Mouse (Mus musculus) spleen, adult 2 months (tissue): Measurements from ENCODE around the gene Ttc27.

Source experiments
- CTCF ChIP-seq: fragments of 200-500 bp; IDR thresholded peaks from 2 replicates; pipeline ENCODE4 v1.5.1; 2011; ENCODE audit warnings: mild to moderate bottlenecking, inconsistent platforms; ENCODE audit not compliant: insufficient read depth, insufficient read length, insufficient replicate concordance; ENCODE audit errors: extremely low read depth
- POLR2A ChIP-seq: fragments of 200-500 bp; IDR thresholded peaks from 2 replicates; pipeline ENCODE4 v1.6.1; 2011; ENCODE audit warnings: low read depth, low read length, inconsistent platforms

DNA sequence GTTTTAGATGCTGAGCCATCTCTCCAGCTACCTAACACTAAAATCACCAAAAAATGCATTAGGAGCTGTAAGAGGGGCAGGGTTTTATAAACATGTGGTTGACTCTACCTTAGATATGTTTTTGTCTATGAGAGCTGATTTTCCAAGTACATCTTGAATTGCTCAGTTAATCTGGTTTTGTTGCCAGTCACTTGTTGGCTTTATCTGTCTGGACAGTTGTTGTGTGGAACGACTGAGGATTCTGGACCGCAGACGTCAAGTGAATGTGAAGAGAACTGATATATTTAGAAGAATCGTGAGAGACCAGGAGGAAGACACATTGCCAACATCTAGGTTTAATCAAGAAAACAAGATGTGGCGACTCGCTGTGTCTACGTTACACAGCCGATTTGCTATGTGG lies 5.9 kb upstream of the Ttc27 start:
- TF ChIP-seq POLR2A (no peak), CTCF (no peak)
